Mouse (Mus musculus): Measurements from ENCODE around the gene Slc5a8.
A peak's percentile ranks its signal among the peaks of the same experiment; 100 is the strongest.

Gene Slc5a8

GRCm38 (mm10) chr10:88885632-88886090 lies at the start of gene Slc5a8:
TSS of gene Slc5a8 (plus strand) at chr10:88885992.
- DNase-seq (ENCODE audit: low spot score in 2 of 2), result peak in 1 of 2 experiments; percentile 19

DNA sequence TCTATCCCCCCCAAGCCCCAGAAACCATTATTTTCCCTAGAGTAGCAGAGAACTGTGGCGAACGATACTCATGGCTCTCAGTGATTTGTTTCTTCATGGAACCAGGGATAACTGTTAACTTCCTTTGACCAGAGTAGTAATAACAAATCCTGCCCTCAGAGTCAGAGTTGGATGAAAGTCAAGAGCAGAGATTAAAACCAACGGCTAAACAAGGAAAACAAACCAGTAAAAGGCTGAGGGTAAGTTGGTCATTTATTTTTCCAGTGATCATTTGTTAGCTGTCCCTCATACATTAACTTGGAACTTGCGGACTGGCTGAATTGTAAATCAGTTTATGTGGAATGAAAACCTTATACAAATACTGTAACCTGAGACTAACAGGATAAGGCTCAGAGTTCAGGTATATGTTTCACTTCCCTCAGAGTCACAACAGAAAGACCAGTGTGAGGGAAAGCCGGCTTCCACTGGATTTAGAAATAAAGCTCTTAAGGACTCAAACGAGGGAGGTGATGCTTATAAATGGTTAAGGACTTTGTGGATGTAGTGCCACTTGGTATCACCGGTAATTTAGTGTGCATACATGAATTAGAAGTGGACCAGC lies 36.8 kb upstream of the Slc5a8 start:
- DNase-seq (ENCODE audit: low spot score in 2 of 2), result no peak

- DNase-seq (ENCODE audit: low spot score in 2 of 2), result no peak
Observed at GRCm38 (mm10) chr10:88849976-88850375, 35.8 kb upstream of the Slc5a8 start.

DNA sequence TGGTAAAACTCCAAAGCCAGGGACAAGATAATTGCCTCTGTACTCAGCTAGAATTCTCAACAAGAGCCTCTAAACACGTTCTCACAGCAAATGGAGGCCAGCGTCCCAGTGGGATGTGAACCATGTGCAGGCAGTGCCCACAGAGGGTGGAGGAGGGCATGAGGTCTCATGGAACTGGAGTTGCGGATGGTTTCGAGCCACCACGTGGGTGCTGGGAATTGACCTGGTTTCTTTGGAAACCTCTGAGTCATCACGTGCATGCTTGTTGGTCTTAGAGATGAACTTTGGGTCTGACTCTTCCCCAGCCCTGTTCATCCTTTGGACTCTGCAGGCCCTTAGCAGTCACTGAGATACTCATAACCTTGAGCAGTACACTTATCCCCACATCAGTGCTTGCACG lies 32.5 kb upstream of the Slc5a8 start:
- no peak for DNase-seq (ENCODE audit: low spot score in 2 of 2)

GRCm38 (mm10) chr10:88860911-88861310 lies 24.9 kb upstream of the Slc5a8 start:
- no peak for DNase-seq (ENCODE audit: low spot score in 2 of 2)

GRCm38 (mm10) chr10:88861416-88861815 lies 24.4 kb upstream of the Slc5a8 start:
- no peak for DNase-seq (ENCODE audit: low spot score in 2 of 2)

- no peak for DNase-seq (ENCODE audit: low spot score in 2 of 2)
Observed at GRCm38 (mm10) chr10:88862293-88862692, 23.5 kb upstream of the Slc5a8 start.

GRCm38 (mm10) chr10:88866017-88866416 lies 19.8 kb upstream of the Slc5a8 start:
- DNase-seq (ENCODE audit: low spot score in 2 of 2), result no peak

GRCm38 (mm10) chr10:88874870-88875269 lies 10.9 kb upstream of the Slc5a8 start:
- no peak for DNase-seq (ENCODE audit: low spot score in 2 of 2)

DNA sequence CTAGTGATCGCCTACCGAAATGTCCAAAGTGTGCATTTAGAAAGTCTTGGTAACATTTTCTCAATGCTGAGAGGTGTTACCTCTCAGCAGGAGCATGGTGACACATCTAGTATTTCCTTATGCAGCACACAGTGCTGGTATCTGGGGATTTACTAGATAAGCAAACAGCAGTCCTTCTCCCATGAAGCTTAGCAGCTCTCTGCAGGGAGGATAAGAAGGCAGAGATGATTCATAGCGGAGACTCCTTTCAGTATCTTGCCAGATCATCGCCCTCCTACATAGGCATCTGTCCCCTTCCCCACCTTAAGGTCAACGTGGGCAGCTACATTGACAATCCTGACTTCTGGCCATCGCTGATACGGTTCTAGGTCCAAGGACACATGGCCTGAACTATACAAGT lies 8.4 kb upstream of the Slc5a8 start:
- no peak for DNase-seq (ENCODE audit: low spot score in 2 of 2)

- DNase-seq (ENCODE audit: low spot score in 2 of 2), result no peak
Observed at GRCm38 (mm10) chr10:88883721-88884120, 2.1 kb upstream of the Slc5a8 start.

DNA sequence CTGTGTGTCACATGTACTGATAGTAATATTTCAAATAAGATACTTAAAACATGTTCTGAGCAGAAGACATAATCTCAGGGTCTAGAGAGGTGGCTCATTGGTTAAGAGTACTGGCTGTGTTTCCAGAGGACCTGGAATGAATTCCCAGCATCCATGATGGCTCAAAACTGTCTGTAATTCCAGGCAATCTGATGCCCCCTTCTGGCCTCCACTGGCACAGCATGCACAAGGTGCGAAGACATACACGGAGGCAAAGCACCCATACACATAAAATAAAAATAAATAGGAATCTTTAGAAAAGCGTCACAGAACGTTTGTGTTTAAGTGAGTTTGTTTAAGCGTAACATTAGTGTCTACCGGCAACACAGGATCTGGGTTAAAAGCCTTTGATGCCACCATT lies 956 bp upstream of the Slc5a8 start:
- no peak for DNase-seq (ENCODE audit: low spot score in 2 of 2)

GRCm38 (mm10) chr10:88886114-88886513 lies 322 bp downstream of the Slc5a8 start:
- DNase-seq (ENCODE audit: low spot score in 2 of 2), result no peak

DNA sequence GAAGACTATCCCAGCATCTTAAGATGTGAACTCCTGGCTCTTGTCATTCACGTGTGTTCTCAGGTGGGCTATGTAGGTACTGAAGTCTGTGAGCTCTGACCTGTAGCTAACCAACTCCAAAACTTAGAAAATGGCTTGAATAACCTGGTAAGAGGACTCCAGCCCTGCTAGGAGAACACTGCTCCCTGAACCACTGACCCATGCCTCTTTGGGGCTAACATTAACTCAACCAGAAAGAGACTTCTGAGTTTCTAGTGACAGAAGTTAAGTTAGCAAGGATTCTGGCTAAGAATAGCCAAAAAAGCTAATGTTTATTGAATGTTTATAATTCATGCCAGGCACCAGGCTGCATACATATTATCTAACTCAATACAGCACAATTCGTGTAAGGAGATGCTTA lies 2.6 kb downstream of the Slc5a8 start:
- DNase-seq (ENCODE audit: low spot score in 2 of 2), result no peak

GRCm38 (mm10) chr10:88891410-88891809 lies 5.6 kb downstream of the Slc5a8 start:
- DNase-seq (ENCODE audit: low spot score in 2 of 2), result no peak

DNA sequence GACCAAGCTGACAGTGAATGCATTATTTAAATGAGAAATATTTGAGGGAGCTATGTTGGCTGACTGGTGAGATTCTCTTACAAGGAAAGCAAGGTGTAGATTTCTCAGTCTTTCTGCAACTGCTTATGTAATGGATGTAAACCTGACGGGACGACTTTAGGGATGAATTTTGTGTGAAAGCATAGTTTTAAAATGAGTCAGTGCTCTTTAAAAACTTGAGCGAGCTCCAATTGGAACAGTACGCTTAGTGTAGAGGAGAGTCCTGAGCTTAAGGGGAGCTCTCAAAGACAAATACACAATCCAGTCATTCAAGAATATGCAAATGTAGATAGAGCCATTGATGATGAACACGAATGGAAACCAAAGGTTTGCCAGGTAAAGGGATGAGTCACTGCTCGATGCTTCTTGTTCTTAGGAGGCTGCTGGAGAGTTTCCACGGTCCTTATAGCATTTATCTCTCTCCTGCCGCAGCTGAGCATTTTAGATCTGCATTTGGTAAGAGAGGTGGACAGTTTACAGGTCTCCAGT lies 6.8 kb downstream of the Slc5a8 start:
- no peak for DNase-seq (ENCODE audit: low spot score in 2 of 2)

DNA sequence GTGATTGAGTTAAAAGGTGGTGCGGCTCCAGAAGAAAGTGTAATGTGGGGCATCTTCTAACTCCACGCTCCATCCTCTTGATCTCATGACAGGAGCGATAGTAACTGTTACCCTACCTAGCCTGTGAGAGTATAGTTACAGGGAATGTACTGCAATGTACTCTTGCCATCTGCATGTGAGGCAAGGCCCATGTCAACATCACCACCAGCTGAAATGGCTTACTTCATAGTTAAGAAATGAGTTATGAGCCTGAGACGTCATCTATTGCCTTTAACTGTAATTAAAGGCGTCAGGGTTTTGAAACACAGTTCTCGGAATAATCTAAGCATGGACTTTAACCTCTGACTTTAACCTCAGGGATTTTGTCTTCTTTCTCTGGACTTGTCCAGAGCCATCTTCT lies 11.2 kb downstream of the Slc5a8 start:
- DNase-seq (ENCODE audit: low spot score in 2 of 2), result no peak

DNA sequence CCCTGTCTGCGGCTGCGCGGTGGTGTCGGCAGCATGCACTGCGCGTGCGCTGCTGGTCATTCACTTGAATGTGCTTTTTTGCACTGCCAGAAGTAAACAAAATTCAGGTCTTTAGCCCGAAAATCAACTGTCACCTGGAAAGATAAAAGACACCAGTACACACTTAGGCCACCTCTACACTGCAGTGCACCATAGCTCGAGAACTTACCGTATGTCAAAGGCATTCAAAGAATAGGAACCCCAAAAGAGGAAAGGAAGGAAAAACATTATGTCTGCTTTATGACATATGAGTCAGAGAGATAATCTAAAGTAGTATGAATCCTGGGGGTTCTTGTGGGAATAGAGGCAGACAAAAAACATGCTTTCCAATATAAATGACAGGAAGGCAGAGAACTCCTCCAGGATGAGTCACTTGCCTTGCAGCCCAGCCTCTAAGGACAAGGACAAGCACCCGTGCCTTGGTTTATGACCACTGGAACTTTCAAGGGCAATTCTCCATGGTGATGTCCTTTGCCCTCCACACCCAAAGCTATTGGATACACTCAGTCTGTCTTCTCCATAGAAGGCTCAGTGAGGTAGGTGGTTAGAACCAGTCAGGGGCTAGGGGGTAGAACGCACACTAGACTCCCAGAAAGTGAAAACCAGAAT lies 64.0 kb downstream of the Slc5a8 start:
- no peak for DNase-seq (ENCODE audit: low spot score in 2 of 2)

DNA sequence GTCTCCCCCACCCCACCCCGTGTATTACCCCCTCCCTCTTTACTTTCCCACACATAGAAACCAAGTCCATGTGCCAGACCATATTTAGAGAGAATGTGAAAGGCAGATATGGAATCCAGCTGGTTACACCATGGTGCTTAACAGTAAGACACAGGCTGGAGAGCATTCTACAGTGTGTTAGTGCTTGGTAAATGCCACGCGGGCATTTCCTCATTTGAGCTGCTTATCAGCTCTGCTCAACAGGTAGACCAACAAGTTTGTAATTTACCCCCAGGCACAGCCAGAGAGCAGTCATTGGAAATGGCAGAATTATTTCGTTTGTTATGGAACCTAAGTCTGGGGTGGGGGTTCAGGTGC lies 64.5 kb downstream of the Slc5a8 start:
- DNase-seq (ENCODE audit: low spot score in 2 of 2), result no peak

DNA sequence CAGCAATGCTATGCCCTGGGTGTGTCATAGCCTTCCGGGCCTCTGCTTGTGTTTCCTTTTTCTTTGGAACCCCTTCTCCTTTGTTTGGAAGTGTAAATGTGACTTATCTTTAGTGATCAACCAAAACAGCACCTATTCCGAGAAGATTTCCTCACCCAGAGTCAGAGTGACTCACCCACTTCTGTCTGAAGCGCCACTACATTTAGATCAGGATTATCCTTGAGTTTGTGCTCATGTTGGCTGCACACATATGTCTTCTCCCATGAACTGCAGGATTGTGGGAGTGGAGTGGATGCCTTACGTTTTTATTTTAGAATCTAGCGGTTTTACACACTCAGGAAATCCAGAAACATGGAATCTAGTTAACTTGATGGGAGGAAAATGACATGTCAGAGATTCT lies 75.0 kb downstream of the Slc5a8 start:
- no peak for DNase-seq (ENCODE audit: low spot score in 2 of 2)

DNA sequence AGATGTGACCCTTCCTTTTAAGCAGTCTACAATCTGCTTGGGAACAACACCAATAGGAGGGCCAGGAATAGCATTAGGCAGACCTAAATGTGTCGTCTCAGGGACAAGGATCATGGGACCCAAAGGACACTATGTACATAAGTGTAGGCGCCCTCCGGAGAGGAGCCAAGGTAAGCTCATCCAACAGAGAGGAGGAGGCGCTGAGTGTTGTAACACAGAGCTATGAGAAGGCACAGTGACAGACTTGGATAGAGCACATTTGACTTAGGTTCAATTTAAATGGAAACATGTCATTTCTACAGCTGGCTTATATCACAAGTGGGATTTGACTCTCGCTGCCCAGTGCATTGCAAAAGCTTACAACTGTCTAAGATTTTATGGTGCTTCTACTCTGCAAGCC lies 82.8 kb downstream of the Slc5a8 start:
- no peak for DNase-seq (ENCODE audit: low spot score in 2 of 2)

DNA sequence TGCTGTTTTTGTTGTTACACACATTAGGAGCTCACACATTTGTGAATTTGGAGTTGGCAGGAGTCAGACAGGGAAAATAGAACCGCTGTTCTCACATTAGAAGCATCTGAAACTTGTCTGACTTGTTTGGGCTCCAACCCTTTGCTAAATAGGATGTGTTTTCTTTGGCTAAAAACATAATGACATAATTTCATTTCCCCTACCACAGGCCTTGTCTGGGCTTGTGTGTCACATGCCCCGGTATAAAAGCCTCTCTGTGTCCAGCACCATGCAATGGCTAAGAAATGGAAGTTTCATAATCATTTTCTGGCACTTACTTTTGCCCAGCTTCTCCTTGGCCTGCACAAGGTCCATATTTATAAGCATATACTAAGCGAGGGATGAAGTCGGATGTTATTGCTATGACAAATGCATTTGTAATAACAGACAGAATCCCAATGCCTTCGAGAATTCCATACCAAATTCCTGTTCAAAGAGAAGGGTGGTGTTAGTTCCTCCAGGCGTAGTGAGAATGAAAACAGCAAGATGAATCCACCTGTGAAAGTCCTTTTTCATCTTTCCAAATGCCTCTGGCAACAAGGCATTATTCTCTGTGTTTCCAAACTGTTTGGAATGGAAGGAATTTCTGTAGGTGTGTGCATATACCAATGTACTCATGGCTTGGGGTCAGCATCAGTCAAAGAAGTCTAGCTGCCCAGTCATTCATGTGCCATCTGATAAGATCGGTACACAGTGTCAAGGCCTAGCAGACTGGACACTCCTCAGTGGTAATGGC lies 85.3 kb downstream of the Slc5a8 start:
- DNase-seq (ENCODE audit: low spot score in 2 of 2), result peak; percentile 14 to 51

GRCm38 (mm10) chr10:88978932-88979331 lies 93.1 kb downstream of the Slc5a8 start:
- no peak for DNase-seq (ENCODE audit: low spot score in 2 of 2)
